Mouse (Mus musculus) lung, adult 2 months (tissue): Measurements from ENCODE around the gene Mob3c. TPM values are rescaled to one million over a fixed set of nuclear protein-coding genes. Genes with fewer than 3 reads are reported as not detected.

Experiments
- DNase-seq: peaks from one replicate; pipeline ENCODE4 v3.0.0; 2022
- H3K4me1 ChIP-seq: fragments of 200-500 bp; 2 replicates; pipeline ENCODE4 v1.6.1; 2011; ENCODE audit warnings: low read length; ENCODE audit not compliant: control insufficient read depth, insufficient read depth
- H3K4me3 ChIP-seq: fragments of 200-500 bp; replicated peaks from 2 replicates; pipeline ENCODE3; 2011; ENCODE audit warnings: low read depth, mild to moderate bottlenecking, control low read depth, low read length; ENCODE audit errors: extremely low read depth
- CTCF ChIP-seq: fragments of 200-500 bp; IDR thresholded peaks from 2 replicates; pipeline ENCODE4 v1.5.1; 2011; ENCODE audit warnings: mild to moderate bottlenecking, low read length, control low read depth; ENCODE audit not compliant: insufficient read depth
- POLR2A ChIP-seq: fragments of 200-500 bp; IDR thresholded peaks from 2 replicates; pipeline ENCODE4 v1.6.1; 2011; ENCODE audit warnings: low read depth, mild to moderate bottlenecking, control low read depth, low read length, borderline replicate concordance; ENCODE audit errors: extremely low read depth
- WGBS: fragments of 180-500 bp; shearing (Covaris S2); methylation state at CpG from one replicate; pipeline ENCODE4 v1.1.7; 2018; 5-methylcytosine and 5-hydroxymethylcytosine counted together
- polyA plus RNA-seq: library from polyadenylated mRNA; depleted of rRNA; stranded (reverse); fragments of >200 nt; gene quantifications from 2 replicates; pipeline ENCODE4 v1.2.3, GENCODE M21; 2012; rRNA removed

The Mob3c gene
- polyA plus RNA-seq, 1 experiment, result 27.9 TPM

GRCm38 (mm10) chr4:115869512-115870210 is 41.8 kb downstream of the Mob3c start:
- WGBS, result 65% methylated on average over 16 of the region's 16 CpGs
- TF ChIP-seq POLR2A, result no peak
- TF ChIP-seq CTCF, result no peak
- Histone ChIP-seq H3K4me1 (no peaks in the 10 kb centered on the region), H3K4me3 (no peak overlapping the region)
- no peak for DNase-seq

- TF ChIP-seq CTCF, result no peak
- no peak for TF ChIP-seq POLR2A
- Histone ChIP-seq H3K4me1 (no peaks in the 10 kb centered on the region), H3K4me3 (no peak overlapping the region)
- WGBS, result 90% methylated on average over 3 of the region's 3 CpGs
- DNase-seq, result no peak
Measured at GRCm38 (mm10) chr4:115873231-115873630, 45.3 kb downstream of the Mob3c start.

GRCm38 (mm10) chr4:115878216-115878678 is 50.4 kb downstream of the Mob3c start:
- no peak for TF ChIP-seq POLR2A
- TF ChIP-seq CTCF, result no peak
- H3K4me3 ChIP-seq, result no peak overlapping the region
- H3K4me1 ChIP-seq, result no peaks in the 10 kb centered on the region
- no peak for DNase-seq
- WGBS, result 21% methylated on average over 11 of the region's 11 CpGs

- no peaks in the 10 kb centered on the region for H3K4me1 ChIP-seq
- TF ChIP-seq CTCF (no peak), POLR2A (no peak)
- DNase-seq, result no peak
- WGBS, result 61% methylated on average over 9 of the region's 9 CpGs
- no peak overlapping the region for H3K4me3 ChIP-seq
Measured at GRCm38 (mm10) chr4:115878828-115879227, 50.9 kb downstream of the Mob3c start.

- Histone ChIP-seq H3K4me1 (no peaks in the 10 kb centered on the region), H3K4me3 (no peak overlapping the region)
- no peak for DNase-seq
- TF ChIP-seq POLR2A, result no peak
- WGBS, result 17% methylated on average over 1 of the region's 1 CpGs
Measured at GRCm38 (mm10) chr4:115881183-115881582, 53.3 kb downstream of the Mob3c start.

GRCm38 (mm10) chr4:115882195-115882594 is 54.3 kb downstream of the Mob3c start:
- TF ChIP-seq CTCF (no peak), POLR2A (no peak)
- no peaks in the 10 kb centered on the region for H3K4me1 ChIP-seq
- H3K4me3 ChIP-seq, result no peak overlapping the region
- no peak for DNase-seq
- 42% methylated on average over 4 of the region's 4 CpGs for WGBS

GRCm38 (mm10) chr4:115884022-115884421 is 56.1 kb downstream of the Mob3c start, which contains the start of gene Kncn:
TSS of gene Kncn (plus strand) at chr4:115884400.
- 69% methylated on average over 6 of the region's 6 CpGs for WGBS

More at GRCm38 (mm10) chr4:115884022-115884421, 56.1 kb downstream of the Mob3c start, which contains the start of gene Kncn:
- TF ChIP-seq CTCF (no peak), POLR2A (no peak)
- no peaks in the 10 kb centered on the region for H3K4me1 ChIP-seq
- DNase-seq, result no peak
- H3K4me3 ChIP-seq, result no peak within 1 kb of the TSS

Other genes starting within 250 kb of the Mob3c start
- not detected in 2 replicates for gene Cyp4a32, start 227.1 kb upstream of the Mob3c start, polyA plus RNA-seq
- 848 and 1,004 TPM in 2 replicates for gene Cyp4b1, start 180.4 kb upstream of the Mob3c start, polyA plus RNA-seq
- 32.5 and 33.5 TPM in 2 replicates for gene Efcab14, start 90.3 kb upstream of the Mob3c start, polyA plus RNA-seq
- gene Tex38, start 47.1 kb upstream of the Mob3c start, polyA plus RNA-seq, result 0.31 and 0.37 TPM in 2 replicates
- gene Atpaf1, start 43.3 kb upstream of the Mob3c start, polyA plus RNA-seq, result 19.6 and 32.7 TPM in 2 replicates
- gene Mknk1, start 11.1 kb downstream of the Mob3c start, polyA plus RNA-seq, result 65.9 and 73.9 TPM in 2 replicates
- not detected in 2 replicates for gene Kncn, start 56.3 kb downstream of the Mob3c start, polyA plus RNA-seq
- not detected in 2 replicates for gene 6430628N08Rik, start 62.6 kb downstream of the Mob3c start, polyA plus RNA-seq
- gene Dmbx1, start 111.8 kb downstream of the Mob3c start, polyA plus RNA-seq, result not detected in 2 replicates
- 24.5 and 31.7 TPM in 2 replicates for gene Faah, start 189.8 kb downstream of the Mob3c start, polyA plus RNA-seq
- gene Nsun4, start 225.8 kb downstream of the Mob3c start, polyA plus RNA-seq, result 14.3 and 22.8 TPM in 2 replicates
- 60.7 and 113 TPM in 2 replicates for gene Uqcrh, start 247.0 kb downstream of the Mob3c start, polyA plus RNA-seq
- 61.5 and 62.1 TPM in 2 replicates for gene Lrrc41, start 247.2 kb downstream of the Mob3c start, polyA plus RNA-seq